Mouse (Mus musculus) heart, postnatal 0 days (tissue): Measurements from ENCODE around the gene Ndufaf1.

Source experiments
- CTCF ChIP-seq: IDR thresholded peaks from 2 replicates; pipeline ENCODE4 v1.5.1; 2016; ENCODE audit warnings: antibody characterized with exemption, control low read depth, low read depth
- EP300 ChIP-seq: IDR thresholded peaks from 2 replicates; pipeline ENCODE4 v1.6.1; 2016; ENCODE audit warnings: antibody characterized with exemption, low read depth

DNA sequence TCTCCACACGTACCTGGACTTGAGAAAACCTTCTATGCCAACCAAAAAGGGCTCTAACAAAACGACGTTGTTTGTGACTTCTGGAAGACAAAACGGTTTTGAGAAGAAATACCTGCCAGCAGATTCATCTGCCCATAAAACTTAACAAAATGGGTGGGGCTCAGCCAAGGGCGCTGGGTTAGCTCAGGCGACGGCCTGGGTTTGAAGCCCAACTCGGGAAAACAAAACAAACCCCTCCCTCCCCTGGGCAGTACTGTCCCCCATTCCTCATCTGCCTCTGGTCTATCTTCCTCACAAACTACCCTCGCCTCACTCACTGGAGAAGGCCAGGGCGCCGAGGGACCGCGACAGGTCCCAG, 44.8 kb downstream of the Ndufaf1 start:
- TF ChIP-seq CTCF (no peak), EP300 (no peak)
